Mouse (Mus musculus): Measurements from ENCODE around the gene Sik3. TPM values are rescaled to one million over a fixed set of nuclear protein-coding genes. Genes with fewer than 3 reads are reported as not detected.
A peak's percentile ranks its signal among the peaks of the same experiment; 100 is the strongest.

The Sik3 gene
- polyA plus RNA-seq, 1 experiment: 30.4 TPM

- Histone ChIP-seq H3K4me3 (ENCODE audit: control insufficient read depth, low read depth, low read length) (no peak overlapping the region), H3K36me3 (ENCODE audit: control insufficient read depth, insufficient read depth, low read length) (peaks cover 2% of the 10 kb centered on the region)
- TF ChIP-seq POLR2A (IDR thresholded peaks at IDR 0.05; ENCODE audit: control insufficient read depth, low read depth, low read length) (no peak), CTCF (IDR thresholded peaks at IDR 0.05; ENCODE audit: control insufficient read depth, insufficient read depth, insufficient replicate concordance, low read depth, low read length) (no peak)
Observed at GRCm38 (mm10) chr9:46223090-46223489, 210.5 kb downstream of the Sik3 start.

DNA sequence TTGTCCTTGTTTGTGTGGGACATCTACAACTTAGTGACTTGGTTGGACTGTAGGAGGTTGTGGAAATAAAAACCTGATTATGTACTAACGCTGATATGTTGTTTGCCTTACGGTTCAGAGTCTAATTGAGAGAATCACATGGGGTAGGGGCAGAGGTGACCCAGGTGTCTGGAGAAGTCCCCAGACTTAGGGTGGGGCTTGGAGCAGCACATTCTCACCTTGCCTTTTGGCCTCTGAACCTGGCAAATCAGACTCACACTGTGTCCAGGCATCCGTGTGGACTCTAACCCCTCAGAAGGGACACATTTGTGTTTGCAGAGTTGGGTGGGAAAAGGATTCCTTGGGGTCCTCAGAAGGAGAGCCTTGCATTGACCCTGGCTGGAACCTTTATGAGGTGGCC, 211.5 kb downstream of the Sik3 start:
- no peak overlapping the region for H3K4me3 ChIP-seq (ENCODE audit: control insufficient read depth, low read depth, low read length)
- no peaks in the 10 kb centered on the region for H3K4me1 ChIP-seq (ENCODE audit: control insufficient read depth, insufficient read depth, low read length)
- peaks cover 2% of the 10 kb centered on the region for H3K36me3 ChIP-seq (ENCODE audit: control insufficient read depth, insufficient read depth, low read length)
- TF ChIP-seq POLR2A (IDR thresholded peaks at IDR 0.05; ENCODE audit: control insufficient read depth, low read depth, low read length): no peak
- TF ChIP-seq CTCF (IDR thresholded peaks at IDR 0.05; ENCODE audit: control insufficient read depth, insufficient read depth, insufficient replicate concordance, low read depth, low read length): no peak
- no peak overlapping the region for H3K27ac ChIP-seq (ENCODE audit: control insufficient read depth, insufficient read depth, low read depth, low read length)
- H3K27me3 ChIP-seq (ENCODE audit: control insufficient read depth, insufficient read depth, low read length): no peaks in the 10 kb centered on the region

More at GRCm38 (mm10) chr9:46223090-46223489, 210.5 kb downstream of the Sik3 start:
- Histone ChIP-seq H3K27ac (ENCODE audit: control insufficient read depth, insufficient read depth, low read depth, low read length) (no peak overlapping the region), H3K4me1 (ENCODE audit: control insufficient read depth, insufficient read depth, low read length) (no peaks in the 10 kb centered on the region), H3K27me3 (ENCODE audit: control insufficient read depth, insufficient read depth, low read length) (no peaks in the 10 kb centered on the region)

- H3K36me3 ChIP-seq (ENCODE audit: control insufficient read depth, insufficient read depth, low read length): peaks cover 2% of the 10 kb centered on the region
- no peaks in the 10 kb centered on the region for H3K27me3 ChIP-seq (ENCODE audit: control insufficient read depth, insufficient read depth, low read length)
- TF ChIP-seq CTCF (IDR thresholded peaks at IDR 0.05; ENCODE audit: control insufficient read depth, insufficient read depth, insufficient replicate concordance, low read depth, low read length): no peak
- TF ChIP-seq POLR2A (IDR thresholded peaks at IDR 0.05; ENCODE audit: control insufficient read depth, low read depth, low read length): no peak
- no peak overlapping the region for H3K27ac ChIP-seq (ENCODE audit: control insufficient read depth, insufficient read depth, low read depth, low read length)
- H3K4me1 ChIP-seq (ENCODE audit: control insufficient read depth, insufficient read depth, low read length): peaks cover 5% of the 10 kb centered on the region; the same call in 1 of the 2 replicates
- H3K4me3 ChIP-seq (ENCODE audit: control insufficient read depth, low read depth, low read length): no peak overlapping the region
Observed at GRCm38 (mm10) chr9:46224945-46225660, 212.5 kb downstream of the Sik3 start.

- peaks cover 11% of the 10 kb centered on the region; the same call in 1 of the 2 replicates for H3K4me1 ChIP-seq (ENCODE audit: control insufficient read depth, insufficient read depth, low read length)
- no peak overlapping the region for H3K4me3 ChIP-seq (ENCODE audit: control insufficient read depth, low read depth, low read length)
- no peak for TF ChIP-seq CTCF (IDR thresholded peaks at IDR 0.05; ENCODE audit: control insufficient read depth, insufficient read depth, insufficient replicate concordance, low read depth, low read length)
- TF ChIP-seq POLR2A (IDR thresholded peaks at IDR 0.05; ENCODE audit: control insufficient read depth, low read depth, low read length): no peak
- H3K27ac ChIP-seq (ENCODE audit: control insufficient read depth, insufficient read depth, low read depth, low read length): no peak overlapping the region
- H3K36me3 ChIP-seq (ENCODE audit: control insufficient read depth, insufficient read depth, low read length): no peaks in the 10 kb centered on the region
- H3K27me3 ChIP-seq (ENCODE audit: control insufficient read depth, insufficient read depth, low read length): no peaks in the 10 kb centered on the region
Observed at GRCm38 (mm10) chr9:46227064-46227614, 214.5 kb downstream of the Sik3 start.

- H3K4me1 ChIP-seq (ENCODE audit: control insufficient read depth, insufficient read depth, low read length): peaks cover 11% of the 10 kb centered on the region; the same call in 1 of the 2 replicates
- H3K27ac ChIP-seq (ENCODE audit: control insufficient read depth, insufficient read depth, low read depth, low read length): no peak within 1 kb of the TSS
- TF ChIP-seq CTCF (IDR thresholded peaks at IDR 0.05; ENCODE audit: control insufficient read depth, insufficient read depth, insufficient replicate concordance, low read depth, low read length) (no peak), POLR2A (IDR thresholded peaks at IDR 0.05; ENCODE audit: control insufficient read depth, low read depth, low read length) (no peak)
- no peaks in the 10 kb centered on the region for H3K27me3 ChIP-seq (ENCODE audit: control insufficient read depth, insufficient read depth, low read length)
- H3K36me3 ChIP-seq (ENCODE audit: control insufficient read depth, insufficient read depth, low read length): no peaks in the 10 kb centered on the region
- no peak within 1 kb of the TSS for H3K4me3 ChIP-seq (ENCODE audit: control insufficient read depth, low read depth, low read length)
Observed at GRCm38 (mm10) chr9:46228491-46228890, 215.9 kb downstream of the Sik3 start, which contains the start of gene Apoa1. TSS of gene Apoa1 (plus strand) at chr9:46228580.

DNA sequence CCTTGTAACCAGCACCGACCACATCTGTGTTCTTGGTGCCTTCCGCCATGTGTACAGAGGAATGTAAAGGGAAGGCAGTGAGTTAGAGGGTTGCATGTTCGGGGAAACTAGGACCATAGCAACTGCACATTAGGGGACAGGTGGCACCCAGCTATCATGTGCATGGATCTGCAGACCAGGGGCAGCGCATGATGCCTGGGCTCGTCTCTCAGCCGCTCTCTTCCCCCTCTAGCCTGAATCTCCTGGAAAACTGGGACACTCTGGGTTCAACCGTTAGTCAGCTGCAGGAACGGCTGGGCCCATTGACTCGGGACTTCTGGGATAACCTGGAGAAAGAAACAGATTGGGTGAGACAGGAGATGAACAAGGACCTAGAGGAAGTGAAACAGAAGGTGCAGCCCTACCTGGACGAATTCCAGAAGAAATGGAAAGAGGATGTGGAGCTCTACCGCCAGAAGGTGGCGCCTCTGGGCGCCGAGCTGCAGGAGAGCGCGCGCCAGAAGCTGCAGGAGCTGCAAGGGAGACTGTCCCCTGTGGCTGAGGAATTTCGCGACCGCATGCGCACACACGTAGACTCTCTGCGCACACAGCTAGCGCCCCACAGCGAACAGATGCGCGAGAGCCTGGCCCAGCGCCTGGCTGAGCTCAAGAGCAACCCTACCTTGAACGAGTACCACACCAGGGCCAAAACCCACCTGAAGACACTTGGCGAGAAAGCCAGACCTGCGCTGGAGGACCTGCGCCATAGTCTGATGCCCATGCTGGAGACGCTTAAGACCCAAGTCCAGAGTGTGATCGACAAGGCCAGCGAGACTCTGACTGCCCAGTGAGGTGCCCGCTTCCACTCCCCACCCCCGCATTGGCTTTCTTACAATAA, 217.2 kb downstream of the Sik3 start:
- no peaks in the 10 kb centered on the region for H3K27me3 ChIP-seq (ENCODE audit: control insufficient read depth, insufficient read depth, low read length)

More for the DNA sequence above, 217.2 kb downstream of the Sik3 start:
- TF ChIP-seq CTCF (IDR thresholded peaks at IDR 0.05; ENCODE audit: control insufficient read depth, insufficient read depth, insufficient replicate concordance, low read depth, low read length) (peak; percentile 48; the same call in 1 of the 2 replicates), POLR2A (IDR thresholded peaks at IDR 0.05; ENCODE audit: control insufficient read depth, low read depth, low read length) (no peak)
- peaks cover 11% of the 10 kb centered on the region; the same call in 1 of the 2 replicates for H3K4me1 ChIP-seq (ENCODE audit: control insufficient read depth, insufficient read depth, low read length)
- no peaks in the 10 kb centered on the region for H3K36me3 ChIP-seq (ENCODE audit: control insufficient read depth, insufficient read depth, low read length)
- no peak overlapping the region for H3K27ac ChIP-seq (ENCODE audit: control insufficient read depth, insufficient read depth, low read depth, low read length)
- peak overlapping the region; percentile 32 for H3K4me3 ChIP-seq (ENCODE audit: control insufficient read depth, low read depth, low read length)
